Mouse (Mus musculus) monocyte, adult 5-6 weeks (primary cell): Measurements from ENCODE around the gene Tspan5. TPM values are rescaled to one million over a fixed set of nuclear protein-coding genes. Genes with fewer than 3 reads are reported as not detected.

Experiments used
- ATAC-seq: fragments of 153-309, 156-312 bp; replicated peaks from 2 replicates; pipeline ENCODE4 v1.8.0; 2017; ENCODE audit warnings: mild to moderate bottlenecking; ENCODE audit not compliant: low TSS enrichment, insufficient number of reproducible peaks, severe bottlenecking, poor library complexity, low FRiP score
- total RNA-seq: library from RNA; stranded (forward); fragments of 200-1000, 200-491, 200-594 nt; gene quantifications from 3 replicates; pipeline ENCODE4 v1.2.3, GENCODE M21; 2017

Tspan5 gene
- total RNA-seq, 1 experiment from 2014 or later, result 20.4 TPM

DNA sequence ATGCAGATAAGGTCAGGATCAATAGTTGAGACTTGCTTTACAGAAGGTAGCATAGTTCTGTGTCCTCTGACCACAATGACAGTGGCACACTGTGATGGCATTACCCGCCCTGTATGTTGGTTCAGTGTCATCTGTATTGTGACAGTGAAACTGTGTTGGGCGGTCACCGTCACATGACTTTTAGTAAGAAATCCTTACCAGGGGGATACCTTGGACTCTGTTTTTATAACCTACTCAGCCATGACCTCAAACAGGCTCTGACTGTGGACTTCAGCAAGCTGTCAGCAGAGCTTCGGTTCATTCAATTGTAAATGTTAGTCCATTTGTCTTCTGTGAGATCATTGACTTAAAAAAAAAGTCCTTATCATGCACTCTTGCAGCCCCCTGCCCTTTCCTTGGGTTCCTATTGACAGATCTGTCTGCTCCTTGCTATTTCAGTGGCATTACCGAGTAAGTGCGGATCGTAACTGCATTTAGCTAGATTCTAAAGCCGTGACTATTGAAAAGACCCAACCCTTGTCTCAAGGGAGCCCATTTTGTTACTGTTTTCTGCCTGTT, 84.3 kb downstream of the Tspan5 start:
- ATAC-seq, result no peak

DNA sequence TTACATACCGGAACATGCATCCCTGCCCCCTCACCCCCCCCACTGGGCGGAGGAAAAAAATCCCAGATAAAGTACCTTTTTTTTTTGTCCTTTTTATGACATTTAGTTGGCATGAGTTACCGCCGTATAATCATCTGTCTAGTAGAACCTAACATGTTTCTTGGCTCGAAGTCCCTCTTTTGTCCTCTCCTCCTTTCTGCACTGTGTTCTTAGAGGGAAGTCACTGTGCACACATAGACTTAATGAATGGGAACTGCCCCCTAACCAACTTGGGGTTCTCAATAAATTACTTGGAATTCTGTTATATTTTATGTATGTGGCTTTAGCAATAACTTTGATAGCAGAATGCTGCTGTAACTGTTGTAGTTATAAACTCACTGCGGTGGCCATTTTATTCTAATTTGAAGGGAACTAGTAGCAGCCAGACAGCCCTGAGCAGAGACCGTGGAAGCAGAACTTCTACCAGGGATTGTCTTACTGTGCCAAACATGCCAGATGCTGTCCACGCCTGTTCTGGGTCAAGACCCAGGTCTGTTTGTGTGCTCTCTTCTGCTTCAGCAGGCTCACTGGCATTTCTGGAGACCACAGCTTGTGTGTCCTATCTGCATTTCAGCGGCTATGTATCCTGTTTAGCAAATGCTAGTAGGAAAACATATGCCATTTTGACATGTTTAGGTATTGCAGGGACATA, 91.0 kb downstream of the Tspan5 start:
- no peak for ATAC-seq

- ATAC-seq, result no peak
Observed at GRCm38 (mm10) chr3:138834174-138834573, 92.2 kb downstream of the Tspan5 start.

- ATAC-seq, result no peak
Observed at GRCm38 (mm10) chr3:138836937-138837336, 94.9 kb downstream of the Tspan5 start.

DNA sequence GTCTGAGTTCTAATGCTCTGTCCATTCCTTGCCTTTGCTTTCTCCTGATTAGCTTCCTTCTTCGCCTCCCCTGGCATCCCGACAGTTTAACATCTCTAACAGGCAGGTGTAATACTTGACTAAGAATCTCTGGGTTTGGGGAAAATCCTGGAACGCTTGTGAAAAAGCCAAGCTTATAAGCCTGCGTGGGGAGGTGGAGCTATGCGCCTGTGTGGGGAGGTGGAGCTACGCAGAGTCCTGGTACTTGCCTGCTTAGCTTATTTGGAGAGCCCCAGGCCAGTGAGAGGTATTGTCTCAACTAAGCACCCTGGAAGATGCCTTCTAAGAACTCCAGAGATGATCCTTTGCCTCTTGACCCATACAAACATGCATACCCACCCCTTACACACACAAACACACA, 95.7 kb downstream of the Tspan5 start:
- no peak for ATAC-seq

GRCm38 (mm10) chr3:138839656-138840055, 97.7 kb downstream of the Tspan5 start:
- no peak for ATAC-seq

DNA sequence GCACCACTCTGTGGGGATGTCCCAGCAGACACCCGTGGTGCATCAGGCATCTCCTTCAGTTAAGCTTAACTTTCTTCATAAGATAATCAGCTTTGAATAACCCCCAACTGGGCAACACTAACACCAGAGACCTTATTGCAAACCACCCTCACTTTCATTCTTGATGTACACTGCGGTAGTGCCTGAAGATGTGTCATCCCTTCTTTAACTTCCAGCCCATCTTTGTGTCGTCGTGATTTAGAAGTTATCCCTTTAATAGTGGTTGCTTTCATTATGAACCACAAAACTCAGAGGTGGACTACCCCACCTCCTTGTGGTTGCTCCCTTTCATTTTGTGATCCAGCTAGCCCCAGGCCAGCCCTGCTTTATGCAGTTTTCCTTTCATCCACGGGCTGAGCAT, 99.3 kb downstream of the Tspan5 start:
- no peak for ATAC-seq

DNA sequence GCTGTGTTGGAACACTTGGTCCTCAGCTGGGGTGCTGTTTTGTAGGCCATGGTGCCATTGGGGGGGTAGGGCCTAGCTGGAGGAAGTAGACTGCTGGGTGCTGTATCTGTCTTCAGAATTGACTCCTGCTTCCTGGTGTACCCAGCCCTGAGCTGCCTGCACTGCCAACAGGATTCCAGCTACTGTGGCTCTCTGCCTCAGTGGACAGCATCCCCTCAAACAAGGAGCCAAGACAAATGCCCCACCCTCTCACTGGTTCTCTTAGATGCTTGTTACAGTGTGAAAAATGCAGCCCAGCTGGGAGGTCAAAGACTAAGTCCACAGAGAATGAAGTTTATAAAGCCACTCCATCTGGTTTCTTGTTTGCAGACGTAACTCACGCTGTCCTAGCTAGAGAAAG, 101.2 kb downstream of the Tspan5 start:
- no peak for ATAC-seq

DNA sequence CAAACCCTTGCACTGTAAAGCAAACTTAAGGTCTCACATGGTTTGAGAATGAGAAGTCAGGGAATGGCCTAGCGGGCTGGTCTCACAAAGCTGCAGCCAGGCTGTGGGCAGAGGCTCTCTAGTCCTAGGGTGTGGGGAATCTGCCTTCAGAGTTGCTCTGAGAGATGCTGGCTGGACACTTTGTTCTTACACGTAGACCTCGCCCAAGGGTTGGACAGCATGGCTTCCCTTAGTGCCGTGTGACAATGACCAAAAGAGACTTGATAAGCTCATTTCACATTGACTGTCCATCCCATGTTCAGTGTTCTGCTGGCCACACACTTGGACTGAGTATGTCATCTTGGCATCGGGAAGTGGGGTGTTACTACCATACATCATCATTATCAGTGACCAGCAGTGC, 101.6 kb downstream of the Tspan5 start:
- ATAC-seq, result no peak

DNA sequence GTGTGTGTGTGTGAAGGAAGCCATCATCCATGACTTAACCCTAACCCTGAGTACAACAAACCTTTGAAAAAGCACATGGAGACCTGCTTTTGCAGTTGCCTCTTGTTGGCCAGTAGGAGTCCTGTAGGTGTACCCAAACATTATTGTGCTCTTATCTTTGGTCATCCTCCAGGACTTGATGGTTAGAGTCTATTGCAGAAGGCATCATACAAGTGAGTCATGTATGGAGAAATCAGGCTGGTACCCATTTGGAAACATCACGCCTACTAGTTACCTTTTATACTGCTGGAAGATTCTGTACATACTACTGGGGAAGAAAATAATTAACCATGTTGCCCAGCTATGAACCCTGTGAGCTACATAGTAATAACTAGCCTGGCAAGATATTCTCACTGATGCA, 103.8 kb downstream of the Tspan5 start:
- ATAC-seq, result no peak

DNA sequence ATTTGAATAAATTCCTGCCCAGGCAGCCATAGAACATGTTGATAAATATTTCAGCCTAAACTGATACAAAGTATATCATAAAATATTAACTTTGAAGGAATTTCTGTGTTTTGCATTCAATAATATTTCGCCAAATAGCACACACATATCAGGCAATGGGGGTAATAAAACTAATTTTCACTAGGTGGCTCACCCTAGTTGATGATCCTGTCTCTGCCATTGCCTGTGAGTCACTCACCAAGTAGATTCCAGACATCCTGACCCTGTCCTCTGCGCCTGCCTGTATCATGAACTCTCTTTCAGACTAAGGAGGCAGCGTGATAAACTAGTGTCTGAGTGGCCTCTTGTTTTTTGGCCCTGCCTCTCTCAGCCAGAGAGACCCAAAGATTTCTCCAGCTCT, 105.8 kb downstream of the Tspan5 start:
- no peak for ATAC-seq

DNA sequence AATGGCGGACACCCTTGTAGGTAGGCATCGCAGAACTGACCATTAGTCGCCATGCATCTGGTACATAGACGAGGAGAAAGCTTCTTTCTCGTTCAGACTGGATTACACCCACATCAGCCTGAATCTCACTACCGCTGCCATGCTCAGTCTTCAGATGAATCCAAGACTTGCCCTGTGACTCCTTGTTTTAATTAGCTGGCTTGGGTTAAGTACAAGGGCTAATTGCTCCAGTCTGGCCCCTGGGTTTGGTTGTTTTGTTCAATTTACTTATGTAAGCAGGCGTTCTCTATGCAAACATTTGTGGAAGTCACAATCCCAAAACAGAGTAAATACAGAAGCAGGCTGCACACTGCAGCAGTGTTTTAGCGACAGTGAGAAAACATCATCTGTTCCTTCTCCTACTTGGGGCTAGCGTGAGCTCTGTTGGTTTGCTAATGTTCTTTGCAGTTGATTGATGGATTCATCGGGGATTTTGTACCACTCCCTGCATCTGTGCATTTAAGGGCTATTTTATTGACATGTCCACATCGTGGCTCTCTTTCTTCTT, 107.8 kb downstream of the Tspan5 start:
- ATAC-seq, result no peak

DNA sequence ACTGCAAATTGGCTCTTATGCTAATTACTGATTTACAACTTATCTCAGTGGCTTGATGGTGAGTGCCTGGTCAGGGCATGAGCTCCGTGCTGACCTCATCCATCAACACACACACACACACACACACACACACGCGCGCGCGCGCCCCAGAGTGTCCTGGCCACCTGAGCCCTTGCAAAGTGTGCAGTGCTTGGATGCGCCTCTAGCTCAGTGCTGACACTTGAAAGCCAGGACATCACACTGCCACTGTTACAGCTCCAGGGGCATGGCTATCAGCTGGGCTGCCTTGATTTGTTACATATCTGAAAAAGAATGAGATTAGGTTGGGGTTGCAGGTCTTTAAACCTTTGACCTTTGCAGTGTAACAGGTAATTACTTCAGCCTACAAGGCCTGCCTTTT, 109.9 kb downstream of the Tspan5 start:
- no peak for ATAC-seq

DNA sequence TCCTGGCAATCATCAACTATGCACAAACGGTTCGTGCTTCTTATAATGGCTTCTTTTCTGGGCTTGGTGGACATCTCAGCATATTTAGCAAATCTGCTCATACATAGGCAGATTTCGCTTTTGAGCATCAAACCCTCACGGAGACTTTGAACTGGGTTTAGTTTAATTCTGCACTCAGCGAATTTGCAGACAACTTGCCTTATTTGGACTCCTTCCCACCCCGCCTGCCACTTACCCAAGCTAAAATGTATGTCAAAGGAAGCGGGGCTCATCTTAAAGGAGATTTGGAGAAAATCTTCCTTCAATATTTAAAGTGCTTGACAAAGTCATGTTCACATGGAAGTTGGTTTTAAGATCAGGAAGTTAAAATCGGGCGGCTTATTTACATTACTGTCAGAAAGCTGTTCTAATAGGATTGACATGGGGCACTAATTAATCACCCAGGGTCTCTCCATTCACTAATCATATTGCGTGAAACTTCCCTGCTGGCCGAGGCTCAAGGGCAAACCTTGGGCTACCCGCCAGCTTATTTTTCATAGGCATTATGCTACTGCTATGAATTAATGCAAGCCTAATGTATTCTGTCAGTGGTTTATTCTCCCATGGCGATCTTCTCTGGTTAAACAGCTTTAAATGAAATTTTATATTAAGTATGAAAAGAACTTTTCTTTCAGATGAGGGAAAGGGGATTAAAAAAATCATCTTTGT, 111.1 kb downstream of the Tspan5 start:
- ATAC-seq, result no peak

- no peak for ATAC-seq
Observed at GRCm38 (mm10) chr3:138853996-138854836, 112.2 kb downstream of the Tspan5 start.

GRCm38 (mm10) chr3:138855387-138855786, 113.4 kb downstream of the Tspan5 start:
- no peak for ATAC-seq

DNA sequence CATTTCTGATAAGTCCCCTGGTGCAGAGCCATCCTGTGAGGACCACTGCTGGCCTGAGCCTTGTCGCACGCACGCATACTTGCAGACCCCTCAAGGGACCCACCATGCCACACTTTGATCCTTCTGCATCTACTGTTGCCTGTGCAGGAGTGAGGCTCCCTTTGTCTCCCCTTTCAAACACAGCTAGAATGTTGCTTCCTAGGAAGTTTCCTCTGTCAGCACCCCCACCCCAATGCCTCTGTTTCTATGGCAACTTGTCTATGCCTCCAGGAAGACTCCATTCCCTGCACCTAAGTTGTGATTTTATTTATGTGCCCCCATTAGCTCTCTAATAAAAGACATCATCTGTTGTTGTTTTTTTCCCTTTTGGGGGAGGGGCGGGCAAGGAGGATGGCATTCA, 115.0 kb downstream of the Tspan5 start:
- ATAC-seq, result no peak

- no peak for ATAC-seq
Observed at GRCm38 (mm10) chr3:138857805-138858546, 116.0 kb downstream of the Tspan5 start.
